Mouse (Mus musculus) liver, embryonic 13.5 days (tissue): ENCODE data around the gene Efr3b. TPM values are rescaled to one million over a fixed set of nuclear protein-coding genes. Genes with fewer than 3 reads are reported as not detected.

Experiments
- ATAC-seq: fragments of 200-750 bp; cut with Nextera tagmentation; 2 replicates; pipeline ENCODE4 v1.8.0; 2017; ENCODE audit warnings: low read depth, mild to moderate bottlenecking, moderate number of reproducible peaks, moderate library complexity
- DNase-seq: peaks from one replicate; pipeline ENCODE4 v3.0.0; 2022
- H3K27ac ChIP-seq: fragments of 300-500 bp; sonication (generic); 2 replicates; pipeline ENCODE4 v1.5.1; 2015; ENCODE audit warnings: moderate library complexity, mild to moderate bottlenecking, inconsistent platforms
- H3K27me3 ChIP-seq: fragments of 300-500 bp; sonication (generic); 2 replicates; pipeline ENCODE4 v1.6.1; 2015; ENCODE audit warnings: mild to moderate bottlenecking, inconsistent platforms
- H3K36me3 ChIP-seq: fragments of 300-500 bp; sonication (generic); 2 replicates; pipeline ENCODE4 v1.6.1; 2015; ENCODE audit warnings: mild to moderate bottlenecking, inconsistent platforms
- H3K4me1 ChIP-seq: fragments of 300-500 bp; sonication (generic); replicated peaks from 2 replicates; pipeline ENCODE4 v1.6.1; 2015; ENCODE audit warnings: inconsistent platforms
- H3K4me2 ChIP-seq: fragments of 300-500 bp; sonication (generic); 2 replicates; pipeline ENCODE4 v1.6.1; 2015; ENCODE audit warnings: inconsistent platforms, mild to moderate bottlenecking, moderate library complexity
- H3K4me3 ChIP-seq: fragments of 300-500 bp; sonication (generic); replicated peaks from 2 replicates; pipeline ENCODE4 v1.5.1; 2015; ENCODE audit warnings: mild to moderate bottlenecking, inconsistent platforms
- H3K9ac ChIP-seq: fragments of 300-500 bp; sonication (generic); 2 replicates; pipeline ENCODE4 v1.6.1; 2015; ENCODE audit warnings: mild to moderate bottlenecking, inconsistent platforms
- H3K9me3 ChIP-seq: fragments of 300-500 bp; sonication (generic); replicated peaks from 2 replicates; pipeline ENCODE4 v1.6.1; 2016; ENCODE audit warnings: inconsistent platforms
- WGBS: fragments of 180-500 bp; shearing (Covaris S2); methylation state at CpG from one replicate; pipeline ENCODE4 v1.1.7; 2015; ENCODE audit not compliant: insufficient replicate concordance; 5-methylcytosine and 5-hydroxymethylcytosine counted together
- polyA plus RNA-seq: library from polyadenylated mRNA; unstranded; fragments of >200 nt; fragmentation: Nextera tagmentation; extraction: Ambion mirVana; gene quantifications from 2 replicates; pipeline ENCODE4 v1.2.1, GENCODE M21; 2015

Efr3b gene
- polyA plus RNA-seq, 1 experiment from 2014 or later, result 0.13 TPM

GRCm38 (mm10) chr12:4036157-4036556, 2.6 kb downstream of the Efr3b start:
- no peak overlapping the region for H3K27ac ChIP-seq
- DNase-seq, result no peak
- H3K36me3 ChIP-seq, result no peaks in the 10 kb centered on the region
- peaks cover 12% of the 10 kb centered on the region for H3K4me1 ChIP-seq
- H3K9me3 ChIP-seq, result no peaks in the 10 kb centered on the region
- H3K9ac ChIP-seq, result no peak overlapping the region
- no peak for ATAC-seq
- H3K4me3 ChIP-seq, result no peak overlapping the region
- H3K27me3 ChIP-seq, result peaks cover 69% of the 10 kb centered on the region
- 51% methylated on average over 5 of the region's 5 CpGs for WGBS
- no peak overlapping the region for H3K4me2 ChIP-seq

- 17% methylated on average over 4 of the region's 4 CpGs for WGBS
- no peak overlapping the region for H3K4me3 ChIP-seq
- H3K27me3 ChIP-seq, result 0 out of 2 replicates have a peak, but pooled peaks cover 13% of the 10 kb centered on the region
- no peaks in the 10 kb centered on the region for H3K36me3 ChIP-seq
- H3K9ac ChIP-seq, result no peak overlapping the region
- H3K9me3 ChIP-seq, result no peaks in the 10 kb centered on the region
- no peaks in the 10 kb centered on the region for H3K4me1 ChIP-seq
- H3K27ac ChIP-seq, result no peak overlapping the region
- DNase-seq (no peak), ATAC-seq (no peak)
- no peak overlapping the region for H3K4me2 ChIP-seq
Measured at GRCm38 (mm10) chr12:4029064-4029463, 9.7 kb downstream of the Efr3b start.

- no peak for ATAC-seq
- no peak for DNase-seq
- no peaks in the 10 kb centered on the region for H3K9me3 ChIP-seq
- no peaks in the 10 kb centered on the region for H3K36me3 ChIP-seq
- H3K4me1 ChIP-seq, result no peaks in the 10 kb centered on the region
- H3K27me3 ChIP-seq, result 0 out of 2 replicates have a peak, but pooled peaks cover 13% of the 10 kb centered on the region
- no peak overlapping the region for H3K9ac ChIP-seq
- WGBS, result 40% methylated on average over 11 of the region's 11 CpGs
- no peak overlapping the region for H3K27ac ChIP-seq
- no peak overlapping the region for H3K4me3 ChIP-seq
- H3K4me2 ChIP-seq, result no peak overlapping the region
Measured at GRCm38 (mm10) chr12:4028516-4028915, 10.2 kb downstream of the Efr3b start.

- no peaks in the 10 kb centered on the region for H3K9me3 ChIP-seq
- H3K36me3 ChIP-seq, result no peaks in the 10 kb centered on the region
- no peaks in the 10 kb centered on the region for H3K4me1 ChIP-seq
- no peak overlapping the region for H3K4me2 ChIP-seq
- no peak overlapping the region for H3K4me3 ChIP-seq
- 0 out of 2 replicates have a peak, but pooled peaks cover 6% of the 10 kb centered on the region for H3K27me3 ChIP-seq
- H3K9ac ChIP-seq, result no peak overlapping the region
- 49% methylated on average over 5 of the region's 5 CpGs for WGBS
- ATAC-seq (no peak), DNase-seq (no peak)
- H3K27ac ChIP-seq, result no peak overlapping the region
Measured at GRCm38 (mm10) chr12:4024356-4024755, 14.4 kb downstream of the Efr3b start.

GRCm38 (mm10) chr12:4023501-4023900, 15.2 kb downstream of the Efr3b start:
- no peak for ATAC-seq
- Histone ChIP-seq H3K4me1 (no peaks in the 10 kb centered on the region), H3K36me3 (no peaks in the 10 kb centered on the region), H3K9me3 (no peaks in the 10 kb centered on the region), H3K9ac (no peak overlapping the region), H3K4me3 (no peak overlapping the region), H3K27me3 (0 out of 2 replicates have a peak, but pooled peaks cover 4% of the 10 kb centered on the region), H3K27ac (no peak overlapping the region), H3K4me2 (no peak overlapping the region)
- 75% methylated on average over 14 of the region's 14 CpGs for WGBS
- no peak for DNase-seq

- no peak for DNase-seq
- 44% methylated on average over 7 of the region's 7 CpGs for WGBS
- no peak overlapping the region for H3K27ac ChIP-seq
Measured at GRCm38 (mm10) chr12:4022845-4023244, 15.9 kb downstream of the Efr3b start.

GRCm38 (mm10) chr12:4020505-4020904, 18.2 kb downstream of the Efr3b start:
- H3K9me3 ChIP-seq, result no peaks in the 10 kb centered on the region
- DNase-seq (no peak), ATAC-seq (no peak)
- 51% methylated on average over 8 of the region's 8 CpGs for WGBS
- H3K27ac ChIP-seq, result no peak overlapping the region
- no peak overlapping the region for H3K9ac ChIP-seq
- H3K4me2 ChIP-seq, result no peak overlapping the region
- H3K4me1 ChIP-seq, result no peaks in the 10 kb centered on the region
- H3K27me3 ChIP-seq, result no peaks in the 10 kb centered on the region
- no peaks in the 10 kb centered on the region for H3K36me3 ChIP-seq
- no peak overlapping the region for H3K4me3 ChIP-seq

More at GRCm38 (mm10) chr12:4022845-4023244, 15.9 kb downstream of the Efr3b start:
- Histone ChIP-seq H3K4me3 (no peak overlapping the region), H3K4me1 (no peaks in the 10 kb centered on the region), H3K9ac (no peak overlapping the region), H3K9me3 (no peaks in the 10 kb centered on the region), H3K27me3 (no peaks in the 10 kb centered on the region), H3K36me3 (no peaks in the 10 kb centered on the region), H3K4me2 (no peak overlapping the region)
- ATAC-seq, result no peak

- DNase-seq (no peak), ATAC-seq (no peak)
- Histone ChIP-seq H3K27me3 (no peaks in the 10 kb centered on the region), H3K4me1 (no peaks in the 10 kb centered on the region), H3K4me3 (no peak overlapping the region), H3K36me3 (no peaks in the 10 kb centered on the region), H3K4me2 (no peak overlapping the region), H3K9me3 (no peaks in the 10 kb centered on the region), H3K9ac (no peak overlapping the region), H3K27ac (no peak overlapping the region)
- WGBS, result 54% methylated on average over 7 of the region's 7 CpGs
Measured at GRCm38 (mm10) chr12:4016321-4016720, 22.4 kb downstream of the Efr3b start.

GRCm38 (mm10) chr12:4015741-4016140, 23.0 kb downstream of the Efr3b start:
- Histone ChIP-seq H3K36me3 (no peaks in the 10 kb centered on the region), H3K27ac (no peak overlapping the region), H3K4me3 (no peak overlapping the region), H3K4me2 (no peak overlapping the region), H3K27me3 (no peaks in the 10 kb centered on the region), H3K9ac (no peak overlapping the region), H3K4me1 (no peaks in the 10 kb centered on the region), H3K9me3 (no peaks in the 10 kb centered on the region)
- ATAC-seq (no peak), DNase-seq (no peak)
- WGBS, result 57% methylated on average over 4 of the region's 4 CpGs

- ATAC-seq (no peak), DNase-seq (no peak)
- Histone ChIP-seq H3K36me3 (no peaks in the 10 kb centered on the region), H3K9ac (no peak overlapping the region), H3K9me3 (no peaks in the 10 kb centered on the region), H3K4me1 (no peaks in the 10 kb centered on the region), H3K27me3 (no peaks in the 10 kb centered on the region), H3K4me2 (no peak overlapping the region), H3K4me3 (no peak overlapping the region), H3K27ac (no peak overlapping the region)
- 62% methylated on average over 7 of the region's 7 CpGs for WGBS
Measured at GRCm38 (mm10) chr12:4015255-4015654, 23.5 kb downstream of the Efr3b start.

- WGBS, result 58% methylated on average over 5 of the region's 5 CpGs
- no peak overlapping the region for H3K27ac ChIP-seq
- no peaks in the 10 kb centered on the region for H3K4me1 ChIP-seq
- H3K4me3 ChIP-seq, result no peak overlapping the region
- DNase-seq (no peak), ATAC-seq (no peak)
- H3K4me2 ChIP-seq, result no peak overlapping the region
- no peak overlapping the region for H3K9ac ChIP-seq
- H3K9me3 ChIP-seq, result no peaks in the 10 kb centered on the region
- H3K27me3 ChIP-seq, result no peaks in the 10 kb centered on the region
- no peaks in the 10 kb centered on the region for H3K36me3 ChIP-seq
Measured at GRCm38 (mm10) chr12:4011715-4012114, 27.0 kb downstream of the Efr3b start.

GRCm38 (mm10) chr12:4011301-4011700, 27.4 kb downstream of the Efr3b start:
- DNase-seq, result no peak
- H3K4me3 ChIP-seq, result no peak overlapping the region
- H3K9me3 ChIP-seq, result no peaks in the 10 kb centered on the region
- 62% methylated on average over 4 of the region's 4 CpGs for WGBS
- H3K9ac ChIP-seq, result no peak overlapping the region
- H3K27ac ChIP-seq, result no peak overlapping the region
- no peaks in the 10 kb centered on the region for H3K36me3 ChIP-seq
- no peaks in the 10 kb centered on the region for H3K27me3 ChIP-seq
- H3K4me2 ChIP-seq, result no peak overlapping the region
- H3K4me1 ChIP-seq, result no peaks in the 10 kb centered on the region
- no peak for ATAC-seq
